Mouse (Mus musculus) bone marrow, adult 2 months (tissue): ENCODE results near the gene Rpl21. TPM values are rescaled to one million over a fixed set of nuclear protein-coding genes. Genes with fewer than 3 reads are reported as not detected.

Experiments used
- H3K27ac ChIP-seq: fragments of 200-500 bp; 2 replicates; pipeline ENCODE4 v1.5.1; 2012; ENCODE audit warnings: low read depth, mild to moderate bottlenecking, control low read depth, inconsistent platforms, low read length; ENCODE audit not compliant: control insufficient read depth, poor library complexity, insufficient read depth
- H3K4me1 ChIP-seq: fragments of 200-500 bp; 2 replicates; pipeline ENCODE4 v1.6.1; 2011; ENCODE audit warnings: low read length; ENCODE audit not compliant: control insufficient read depth, insufficient read depth
- H3K4me3 ChIP-seq: fragments of 200-500 bp; replicated peaks from 2 replicates; pipeline ENCODE3; 2011; ENCODE audit warnings: mild to moderate bottlenecking, low read depth, low read length, control low read depth; ENCODE audit not compliant: control insufficient read depth
- CTCF ChIP-seq: fragments of 200-500 bp; IDR thresholded peaks from 2 replicates; pipeline ENCODE4 v1.5.1; 2011; ENCODE audit warnings: low read length, control low read depth; ENCODE audit not compliant: control insufficient read depth, insufficient read depth
- POLR2A ChIP-seq: fragments of 200-500 bp; IDR thresholded peaks from 2 replicates; pipeline ENCODE4 v1.6.1; 2011; ENCODE audit warnings: low read depth, mild to moderate bottlenecking, control low read depth, low read length, borderline replicate concordance; ENCODE audit not compliant: control insufficient read depth
- WGBS: fragments of 180-500 bp; shearing (Covaris S2); methylation state at CpG from one replicate; pipeline ENCODE4 v1.1.7; 2018; 5-methylcytosine and 5-hydroxymethylcytosine counted together
- polyA plus RNA-seq: library from polyadenylated mRNA; stranded (reverse); fragments of >200 nt; gene quantifications from 2 replicates; pipeline ENCODE4 v1.2.4, GENCODE M21; 2011; ENCODE audit warnings: low replicate concordance; ENCODE audit not compliant: missing spikeins, insufficient read depth, insufficient read length

The Rpl21 gene
- polyA plus RNA-seq, 1 experiment = 107 TPM

- Histone ChIP-seq H3K27ac (peak overlapping the region; percentile 92), H3K4me3 (peak overlapping the region; percentile 80), H3K4me1 (peaks cover 2% of the 10 kb centered on the region)
- TF ChIP-seq POLR2A (peak; percentile 46; the same call in 1 of the 2 replicates), CTCF (no peak)
- WGBS = under 1% methylated on average over 83 of the region's 83 CpGs
Measured at GRCm38 (mm10) chr5:146794084-146794852, 38.4 kb upstream of the Rpl21 start.

- Histone ChIP-seq H3K4me3 (peak within 1 kb of the TSS; percentile 80), H3K4me1 (peaks cover 2% of the 10 kb centered on the region), H3K27ac (peak within 1 kb of the TSS; percentile 92)
- 3% methylated on average over 50 of the region's 51 CpGs for WGBS
- TF ChIP-seq POLR2A (peak; percentile 24; the same call in 1 of the 2 replicates), CTCF (no peak)
Measured at GRCm38 (mm10) chr5:146794853-146795252, 37.8 kb upstream of the Rpl21 start, which contains the start of gene Usp12. Gene Usp12, minus strand, starts transcription at chr5:146795006.

- Histone ChIP-seq H3K4me1 (peaks cover 2% of the 10 kb centered on the region), H3K4me3 (no peak overlapping the region), H3K27ac (no peak overlapping the region)
- no peak for TF ChIP-seq POLR2A
- no peak for TF ChIP-seq CTCF
- 85% methylated on average over 13 of the region's 13 CpGs for WGBS
Measured at GRCm38 (mm10) chr5:146795728-146796127, 37.0 kb upstream of the Rpl21 start.

GRCm38 (mm10) chr5:146798031-146798430 lies 34.7 kb upstream of the Rpl21 start:
- H3K27ac ChIP-seq = no peak overlapping the region
- 45% methylated on average over 9 of the region's 9 CpGs for WGBS

GRCm38 (mm10) chr5:146806004-146806430 lies 26.7 kb upstream of the Rpl21 start:
- Histone ChIP-seq H3K4me3 (peak overlapping the region; percentile 22), H3K4me1 (peaks cover 3% of the 10 kb centered on the region; the same call in 1 of the 2 replicates), H3K27ac (peak overlapping the region; percentile 84)
- TF ChIP-seq CTCF = no peak
- TF ChIP-seq POLR2A = no peak
- 5% methylated on average over 8 of the region's 8 CpGs for WGBS

More at GRCm38 (mm10) chr5:146798031-146798430, 34.7 kb upstream of the Rpl21 start:
- TF ChIP-seq POLR2A = no peak
- TF ChIP-seq CTCF = no peak
- no peak overlapping the region for H3K4me3 ChIP-seq
- H3K4me1 ChIP-seq = no peaks in the 10 kb centered on the region

- H3K27ac ChIP-seq = no peak overlapping the region
- 71% methylated on average over 5 of the region's 5 CpGs for WGBS
Measured at GRCm38 (mm10) chr5:146809951-146810350, 22.7 kb upstream of the Rpl21 start.

GRCm38 (mm10) chr5:146812866-146813265 lies 19.8 kb upstream of the Rpl21 start:
- no peak for TF ChIP-seq CTCF
- TF ChIP-seq POLR2A = no peak
- whole genome bisulfite sequencing = 89% methylated on average over 5 of the region's 5 CpGs
- Histone ChIP-seq H3K27ac (no peak overlapping the region), H3K4me1 (no peaks in the 10 kb centered on the region), H3K4me3 (no peak overlapping the region)

More at GRCm38 (mm10) chr5:146809951-146810350, 22.7 kb upstream of the Rpl21 start:
- TF ChIP-seq POLR2A = no peak
- TF ChIP-seq CTCF = no peak
- peaks cover 3% of the 10 kb centered on the region; the same call in 1 of the 2 replicates for H3K4me1 ChIP-seq
- no peak overlapping the region for H3K4me3 ChIP-seq

- Histone ChIP-seq H3K4me1 (no peaks in the 10 kb centered on the region), H3K4me3 (no peak overlapping the region), H3K27ac (no peak overlapping the region)
- TF ChIP-seq POLR2A (no peak), CTCF (no peak)
- 82% methylated on average over 4 of the region's 4 CpGs for WGBS
Measured at GRCm38 (mm10) chr5:146813421-146813820, 19.3 kb upstream of the Rpl21 start.
